Mouse (Mus musculus): ENCODE data around the gene Clps.
A peak's percentile ranks its signal among the peaks of the same experiment; 100 is the strongest.

Clps gene

GRCm38 (mm10) chr17:28518615-28519071, 41.9 kb downstream of the Clps start:
- DNase-seq (ENCODE audit: low spot score) = no peak

GRCm38 (mm10) chr17:28517956-28518614, 42.5 kb downstream of the Clps start:
- peak; percentile 66 for DNase-seq (ENCODE audit: low spot score)

GRCm38 (mm10) chr17:28517441-28517955, 43.1 kb downstream of the Clps start, which contains the start of gene Fkbp5:
TSS of gene Fkbp5 (minus strand) at chr17:28517527.
- DNase-seq (ENCODE audit: low spot score) = no peak

- no peak for DNase-seq (ENCODE audit: low spot score)
These were observed 43.7 kb downstream of the Clps start for GRCm38 (mm10) chr17:28516881-28517280.

- no peak for DNase-seq (ENCODE audit: low spot score)
These were observed 44.9 kb downstream of the Clps start for GRCm38 (mm10) chr17:28515431-28516341.

GRCm38 (mm10) chr17:28514555-28514954, 46.0 kb downstream of the Clps start:
- no peak for DNase-seq (ENCODE audit: low spot score)

GRCm38 (mm10) chr17:28513844-28514243, 46.7 kb downstream of the Clps start:
- DNase-seq (ENCODE audit: low spot score) = no peak

GRCm38 (mm10) chr17:28513337-28513736, 47.2 kb downstream of the Clps start:
- DNase-seq (ENCODE audit: low spot score) = no peak

- no peak for DNase-seq (ENCODE audit: low spot score)
These were observed 47.9 kb downstream of the Clps start for GRCm38 (mm10) chr17:28512696-28513095.

- no peak for DNase-seq (ENCODE audit: low spot score)
These were observed 48.7 kb downstream of the Clps start for GRCm38 (mm10) chr17:28511616-28512541.

- DNase-seq (ENCODE audit: low spot score) = no peak
These were observed 49.9 kb downstream of the Clps start for GRCm38 (mm10) chr17:28510445-28511342.
